Mouse (Mus musculus) midbrain, embryonic 12.5 days (tissue): ENCODE results near the gene Fam135a. TPM values are rescaled to one million over a fixed set of nuclear protein-coding genes. Genes with fewer than 3 reads are reported as not detected.

ENCODE experiments used
- ATAC-seq: fragments of 200-750 bp; cut with Nextera tagmentation; 2 replicates; pipeline ENCODE4 v1.8.0; 2017; ENCODE audit warnings: low read depth, moderate TSS enrichment, moderate library complexity; ENCODE audit not compliant: low FRiP score
- H3K27ac ChIP-seq: fragments of 300-500 bp; sonication (generic); replicated peaks from 2 replicates; pipeline ENCODE4 v1.5.1; 2016; ENCODE audit warnings: mild to moderate bottlenecking
- H3K27me3 ChIP-seq: fragments of 300-500 bp; sonication (generic); 2 replicates; pipeline ENCODE4 v1.6.1; 2016; ENCODE audit warnings: mild to moderate bottlenecking
- H3K36me3 ChIP-seq: fragments of 300-500 bp; sonication (generic); 2 replicates; pipeline ENCODE4 v1.6.1; 2016
- H3K4me1 ChIP-seq: fragments of 300-500 bp; sonication (generic); 2 replicates; pipeline ENCODE4 v1.6.1; 2016
- H3K4me2 ChIP-seq: fragments of 300-500 bp; sonication (generic); replicated peaks from 2 replicates; pipeline ENCODE4 v1.6.1; 2016; ENCODE audit warnings: mild to moderate bottlenecking, moderate library complexity
- H3K4me3 ChIP-seq: fragments of 300-500 bp; sonication (generic); 2 replicates; pipeline ENCODE4 v1.5.1; 2016; ENCODE audit warnings: mild to moderate bottlenecking
- H3K9ac ChIP-seq: fragments of 300-500 bp; sonication (generic); replicated peaks from 2 replicates; pipeline ENCODE4 v1.6.1; 2016; ENCODE audit warnings: mild to moderate bottlenecking, moderate library complexity
- H3K9me3 ChIP-seq: fragments of 300-500 bp; sonication (generic); 2 replicates; pipeline ENCODE4 v1.6.1; 2016; ENCODE audit warnings: mild to moderate bottlenecking
- WGBS: fragments of 180-500 bp; shearing (Covaris S2); methylation state at CpG from one replicate; pipeline ENCODE4 v1.1.7; 2016; 5-methylcytosine and 5-hydroxymethylcytosine counted together
- polyA plus RNA-seq: library from polyadenylated mRNA; unstranded; fragments of >200 nt; fragmentation: Nextera tagmentation; extraction: Ambion mirVana; gene quantifications from 2 replicates; pipeline ENCODE4 v1.2.1, GENCODE M21; 2016

Fam135a gene
- polyA plus RNA-seq = 49.4 and 51.1 TPM in 2 replicates

DNA sequence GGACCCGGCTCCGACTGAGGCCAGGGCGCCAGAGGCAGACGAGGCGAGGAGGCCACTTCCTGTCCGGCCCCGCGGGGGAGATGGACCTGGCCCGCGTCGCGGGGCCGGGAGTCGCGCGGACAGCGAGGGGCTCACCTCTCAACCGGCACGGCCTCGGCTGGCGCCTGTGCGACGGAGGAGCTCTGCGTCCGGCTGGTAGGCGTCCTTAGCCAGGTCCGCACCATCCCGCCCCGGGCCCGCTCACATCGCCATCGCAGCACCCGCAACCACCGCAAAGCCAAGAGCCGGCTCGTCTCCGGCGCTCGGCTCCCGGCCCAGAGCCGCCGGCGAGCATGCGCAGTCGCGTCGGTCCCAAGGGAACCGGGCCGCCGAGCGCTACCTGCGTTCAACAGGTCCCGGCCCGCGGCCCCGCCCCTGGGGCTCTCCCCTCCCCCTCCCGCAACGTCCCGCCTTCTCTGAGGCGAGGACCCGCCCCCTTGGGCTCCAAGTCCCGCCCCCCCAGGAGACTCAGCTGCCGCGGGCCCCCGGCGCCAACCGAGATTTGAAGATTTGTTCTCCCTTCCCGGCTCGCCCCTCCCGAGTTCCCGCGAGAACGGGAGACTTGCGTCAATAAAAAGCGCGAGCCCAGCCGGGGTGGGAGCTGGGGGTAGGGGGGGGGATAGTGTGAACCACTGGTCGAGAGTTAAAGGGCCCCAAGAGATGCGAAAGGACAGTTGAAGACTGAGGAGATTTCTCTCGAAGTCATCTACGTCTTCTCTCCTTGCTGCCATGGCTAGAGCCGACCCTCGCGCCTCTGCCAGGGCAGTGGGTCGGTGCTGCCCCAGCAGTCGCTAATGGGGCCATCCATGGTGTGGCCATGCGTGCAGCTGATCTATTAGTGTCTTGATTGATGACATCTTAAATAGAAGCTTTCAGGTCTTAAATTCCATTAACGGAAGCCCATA lies at the start of gene Fam135a:
Gene Fam135a, minus strand, starts transcription at position 416 of the 944 bp plus-strand sequence.
- Histone ChIP-seq H3K4me3 (peak within 1 kb of the TSS; percentile 94), H3K4me2 (peak within 1 kb of the TSS; percentile 59), H3K27me3 (no peaks in the 10 kb centered on the region; the same call in 1 of the 2 replicates), H3K9me3 (no peaks in the 10 kb centered on the region), H3K9ac (peak within 1 kb of the TSS; percentile 92), H3K27ac (peak within 1 kb of the TSS; percentile 90), H3K4me1 (peaks cover 7% of the 10 kb centered on the region; the same call in 1 of the 2 replicates), H3K36me3 (no peaks in the 10 kb centered on the region)
- 1% methylated on average over 74 of the region's 88 CpGs for WGBS
- ATAC-seq = peak; percentile 92

DNA sequence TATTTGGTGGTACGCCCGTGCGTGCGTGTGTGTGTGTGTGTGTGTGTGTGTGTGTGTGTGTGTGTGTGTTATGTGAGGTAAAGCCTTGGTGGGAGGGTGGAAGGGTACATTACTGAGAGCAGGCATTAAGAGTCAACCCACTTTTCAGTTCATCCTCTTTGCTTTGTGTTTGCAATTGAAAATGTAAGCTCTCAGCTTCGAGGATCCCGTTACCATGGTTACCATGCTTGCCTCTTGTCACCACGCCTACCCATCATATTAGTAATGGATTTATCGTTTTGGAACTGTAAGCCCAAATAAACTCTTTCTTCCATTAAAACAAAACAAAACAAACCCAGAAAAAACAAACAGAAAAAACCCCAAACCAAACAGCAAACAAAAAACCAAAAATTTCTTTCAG lies 43.4 kb upstream of the Fam135a start:
- Histone ChIP-seq H3K27me3 (no peaks in the 10 kb centered on the region), H3K9me3 (no peaks in the 10 kb centered on the region), H3K27ac (no peak overlapping the region), H3K4me1 (peaks cover 4% of the 10 kb centered on the region; the same call in 1 of the 2 replicates), H3K9ac (no peak overlapping the region), H3K36me3 (no peaks in the 10 kb centered on the region), H3K4me2 (no peak overlapping the region), H3K4me3 (no peak overlapping the region)
- 76% methylated on average over 8 of the region's 8 CpGs for WGBS
- ATAC-seq = no peak

DNA sequence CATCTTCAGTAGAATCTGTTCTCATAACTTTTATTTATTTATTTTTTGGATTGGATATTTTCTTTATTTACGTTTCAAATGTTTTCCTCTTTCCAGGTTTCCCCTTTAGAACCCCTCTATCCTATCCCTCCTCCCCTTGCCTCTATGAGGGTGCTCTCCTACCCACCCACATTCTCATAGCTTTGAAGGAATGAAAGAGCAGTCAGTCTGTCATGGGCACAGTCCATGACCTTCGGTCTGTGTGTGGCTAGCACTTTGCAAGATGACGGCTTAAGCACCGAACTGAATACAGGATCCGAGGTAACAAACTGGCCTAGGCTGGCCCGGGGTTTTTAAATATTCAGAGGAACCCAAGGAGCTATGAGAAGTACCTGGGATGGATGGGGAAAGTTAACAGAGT lies 40.4 kb upstream of the Fam135a start:
- Histone ChIP-seq H3K27ac (no peak overlapping the region), H3K4me3 (no peak overlapping the region), H3K9ac (no peak overlapping the region), H3K36me3 (no peaks in the 10 kb centered on the region), H3K4me2 (no peak overlapping the region), H3K27me3 (no peaks in the 10 kb centered on the region), H3K9me3 (no peaks in the 10 kb centered on the region), H3K4me1 (peaks cover 4% of the 10 kb centered on the region; the same call in 1 of the 2 replicates)
- ATAC-seq = 0 out of 2 replicates have a peak, but pooled peaks have one; percentile 44
- WGBS = 51% methylated on average over 6 of the region's 6 CpGs

DNA sequence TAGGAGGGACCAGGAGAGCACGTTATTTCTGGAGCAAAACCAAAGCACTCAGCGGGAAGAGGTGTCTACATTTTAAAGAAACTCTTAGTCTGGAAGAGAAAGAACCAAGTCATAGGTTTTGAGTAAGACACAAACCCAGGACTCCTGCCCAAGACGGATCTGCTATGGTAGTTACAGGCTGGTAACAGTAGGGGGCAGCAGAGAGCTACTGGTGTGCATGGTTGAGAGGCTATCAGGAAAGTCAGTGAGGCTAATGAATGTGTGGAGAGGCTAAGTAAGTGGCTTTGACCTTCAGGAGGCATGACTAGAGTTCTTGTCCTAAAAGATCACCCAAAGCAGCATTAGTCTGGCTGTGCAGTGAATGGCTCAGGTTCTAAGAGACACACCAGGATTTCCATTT lies 37.0 kb upstream of the Fam135a start:
- Histone ChIP-seq H3K9ac (no peak overlapping the region), H3K27ac (no peak overlapping the region), H3K4me1 (peaks cover 4% of the 10 kb centered on the region; the same call in 1 of the 2 replicates), H3K4me3 (no peak overlapping the region), H3K4me2 (no peak overlapping the region), H3K36me3 (no peaks in the 10 kb centered on the region), H3K27me3 (no peaks in the 10 kb centered on the region), H3K9me3 (no peaks in the 10 kb centered on the region)
- WGBS = 14% methylated on average over 3 of the region's 3 CpGs
- no peak for ATAC-seq

DNA sequence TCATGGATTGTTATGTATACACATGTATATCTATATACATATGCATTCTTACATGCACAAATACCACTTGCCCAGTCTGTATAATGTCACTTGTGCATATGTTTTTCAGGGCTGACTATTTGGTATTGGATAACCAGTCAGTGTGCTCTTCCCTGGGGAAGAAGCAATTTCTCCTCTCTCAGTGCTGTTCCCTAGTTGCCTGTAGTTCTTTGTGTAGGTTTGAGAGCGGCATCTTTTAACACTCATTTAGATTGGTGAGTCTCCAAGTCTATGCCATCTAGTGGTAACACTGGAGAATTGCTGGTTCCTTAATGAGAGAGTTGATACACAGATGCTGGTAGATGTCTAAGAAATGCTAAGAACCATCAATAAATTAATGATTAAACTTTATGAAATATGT lies 34.7 kb upstream of the Fam135a start:
- no peak overlapping the region for H3K27ac ChIP-seq
- no peaks in the 10 kb centered on the region for H3K36me3 ChIP-seq
- WGBS = 12% methylated on average over 1 of the region's 1 CpGs
- peak; percentile 64 for ATAC-seq
- no peak overlapping the region for H3K9ac ChIP-seq
- peaks cover 3% of the 10 kb centered on the region; the same call in 1 of the 2 replicates for H3K4me1 ChIP-seq
- H3K4me2 ChIP-seq = no peak overlapping the region
- H3K27me3 ChIP-seq = no peaks in the 10 kb centered on the region
- H3K9me3 ChIP-seq = no peaks in the 10 kb centered on the region
- H3K4me3 ChIP-seq = no peak overlapping the region

DNA sequence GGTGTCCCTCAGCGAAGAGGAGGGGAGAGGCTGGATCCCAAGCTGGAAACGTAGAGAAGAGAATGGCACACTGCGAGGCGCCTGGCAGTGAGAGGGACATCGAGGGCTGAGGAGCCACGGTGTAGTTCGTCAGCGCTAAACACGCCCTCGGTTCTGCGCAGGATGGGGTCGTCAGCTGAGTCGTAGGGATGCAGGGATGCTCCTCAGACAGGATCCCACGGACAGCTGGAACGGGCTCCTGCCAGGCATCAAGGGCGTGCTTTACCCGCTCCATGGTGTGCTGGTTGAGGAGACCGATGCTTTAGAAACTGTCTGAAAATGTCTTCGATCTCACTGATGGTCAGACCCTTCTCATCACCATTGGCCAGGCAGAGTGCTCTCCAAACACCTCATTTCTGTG lies 33.7 kb upstream of the Fam135a start:
- H3K36me3 ChIP-seq = no peaks in the 10 kb centered on the region
- H3K4me2 ChIP-seq = peak overlapping the region; percentile 19
- ATAC-seq = peak; percentile 25; the same call in 1 of the 2 replicates
- no peaks in the 10 kb centered on the region for H3K4me1 ChIP-seq
- H3K9ac ChIP-seq = no peak overlapping the region
- no peaks in the 10 kb centered on the region for H3K27me3 ChIP-seq
- H3K4me3 ChIP-seq = no peak overlapping the region
- WGBS = 45% methylated on average over 19 of the region's 19 CpGs
- H3K27ac ChIP-seq = no peak overlapping the region
- H3K9me3 ChIP-seq = no peaks in the 10 kb centered on the region

DNA sequence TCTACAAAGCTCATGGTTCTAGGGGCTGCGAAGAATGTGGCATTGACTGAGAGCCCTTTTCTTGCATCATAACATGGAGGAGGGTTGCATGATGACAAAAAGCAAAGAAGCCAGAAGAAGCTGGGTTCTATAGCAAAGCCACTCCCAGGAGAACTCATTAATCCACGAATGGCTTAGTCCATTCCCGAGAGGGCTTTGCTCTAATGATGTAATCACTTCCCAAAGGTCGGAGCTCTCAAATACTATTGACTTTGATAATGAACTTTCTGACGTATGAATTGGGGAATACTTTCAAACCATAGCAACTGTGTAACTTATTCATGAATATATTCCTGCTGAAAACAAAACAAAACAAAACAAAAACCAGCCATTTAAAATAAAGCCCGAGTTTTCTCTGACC lies 27.7 kb upstream of the Fam135a start:
- Histone ChIP-seq H3K27ac (no peak overlapping the region), H3K9ac (no peak overlapping the region), H3K36me3 (no peaks in the 10 kb centered on the region), H3K4me2 (no peak overlapping the region), H3K27me3 (no peaks in the 10 kb centered on the region), H3K9me3 (no peaks in the 10 kb centered on the region), H3K4me1 (no peaks in the 10 kb centered on the region), H3K4me3 (no peak overlapping the region)
- ATAC-seq = no peak
- 53% methylated on average over 6 of the region's 6 CpGs for WGBS

DNA sequence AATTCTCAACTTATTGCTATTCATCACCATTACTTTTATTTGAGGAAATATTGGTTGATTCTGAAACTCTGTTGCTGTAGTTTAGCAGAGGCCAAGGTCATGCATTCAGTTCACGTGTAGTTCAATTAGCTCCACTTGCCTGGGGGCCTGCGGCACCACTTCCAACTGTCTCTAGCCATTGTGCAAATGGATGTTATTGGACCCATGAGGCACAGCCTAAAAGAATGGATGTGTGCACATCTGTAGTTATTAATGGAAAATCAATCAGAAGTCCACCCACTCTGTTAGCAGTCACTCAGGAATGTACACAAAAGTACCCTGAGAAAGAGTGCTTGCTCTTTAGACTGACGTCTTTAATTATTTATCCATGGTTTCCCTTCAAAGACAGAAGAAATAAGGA lies 24.5 kb upstream of the Fam135a start:
- Histone ChIP-seq H3K27me3 (no peaks in the 10 kb centered on the region), H3K4me1 (no peaks in the 10 kb centered on the region), H3K36me3 (no peaks in the 10 kb centered on the region), H3K9me3 (no peaks in the 10 kb centered on the region), H3K27ac (no peak overlapping the region), H3K9ac (no peak overlapping the region), H3K4me2 (no peak overlapping the region), H3K4me3 (no peak overlapping the region)
- no peak for ATAC-seq
- WGBS = 78% methylated on average over 3 of the region's 3 CpGs

DNA sequence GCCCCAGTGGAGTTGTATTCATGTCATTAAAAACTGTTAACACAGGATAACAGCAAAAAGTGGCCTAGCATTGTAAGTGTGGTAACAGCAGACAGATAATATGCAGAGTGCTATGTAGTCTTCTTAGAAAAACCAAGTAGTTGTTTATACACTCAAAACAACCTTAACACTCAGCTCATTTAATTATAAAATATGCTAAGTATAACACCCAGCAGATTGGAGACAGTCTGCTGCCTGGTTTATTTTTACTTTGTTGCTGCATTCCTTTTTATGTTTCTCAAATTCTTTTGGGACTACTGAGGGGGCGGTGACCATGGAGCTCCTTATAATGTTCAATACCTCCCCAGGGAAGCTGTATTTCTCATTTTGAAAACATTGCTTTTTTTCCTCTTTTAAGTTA lies 22.4 kb upstream of the Fam135a start:
- WGBS = 93% methylated on average over 1 of the region's 1 CpGs
- H3K27ac ChIP-seq = no peak overlapping the region
- no peak overlapping the region for H3K4me2 ChIP-seq
- no peaks in the 10 kb centered on the region for H3K36me3 ChIP-seq
- no peaks in the 10 kb centered on the region for H3K4me1 ChIP-seq
- H3K9ac ChIP-seq = no peak overlapping the region
- no peak overlapping the region for H3K4me3 ChIP-seq
- no peaks in the 10 kb centered on the region for H3K27me3 ChIP-seq
- no peaks in the 10 kb centered on the region for H3K9me3 ChIP-seq
- no peak for ATAC-seq

DNA sequence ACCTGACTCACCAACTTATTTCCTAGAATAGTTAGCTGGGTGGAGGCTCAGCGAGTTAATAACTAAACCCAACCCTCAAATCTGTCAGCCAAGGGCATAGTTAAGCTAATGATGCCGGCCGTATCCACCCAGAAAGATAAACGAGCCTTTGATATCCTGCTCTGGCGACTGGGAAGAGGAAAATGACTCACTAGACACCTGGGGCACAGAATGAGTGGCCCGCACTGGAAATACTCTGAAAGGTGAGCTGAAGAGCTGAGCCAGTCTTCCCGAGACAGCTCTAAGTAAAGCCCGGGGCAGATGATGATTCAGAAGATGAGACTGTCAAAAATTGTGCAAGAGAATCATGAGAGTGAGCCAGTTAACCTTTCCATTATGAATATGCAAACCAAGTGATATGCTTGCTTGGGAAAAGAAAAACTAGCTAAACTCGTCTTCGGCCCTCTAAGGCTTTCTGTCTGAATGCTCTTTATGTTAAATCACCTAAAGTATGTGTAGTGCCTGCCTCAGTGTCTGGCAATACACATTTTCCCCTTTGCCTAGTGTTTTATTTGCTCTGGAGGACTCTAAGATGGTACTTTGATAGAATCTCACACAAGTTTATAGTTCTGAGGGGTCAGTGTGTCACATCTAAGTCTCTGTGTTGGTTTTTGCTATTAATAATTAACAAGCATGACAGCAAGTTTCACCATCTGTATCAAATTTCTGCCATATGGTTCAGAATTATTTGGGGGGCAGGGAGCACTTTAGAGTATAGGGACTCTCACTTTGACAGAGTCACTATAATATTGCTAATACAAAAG lies 8.0 kb upstream of the Fam135a start:
- peak overlapping the region; percentile 50; the same call in 1 of the 2 replicates for H3K27ac ChIP-seq
- no peaks in the 10 kb centered on the region; the same call in 1 of the 2 replicates for H3K27me3 ChIP-seq
- no peak for ATAC-seq
- no peak overlapping the region for H3K4me3 ChIP-seq
- no peak overlapping the region for H3K9ac ChIP-seq
- H3K4me2 ChIP-seq = 0 out of 2 replicates have a peak overlapping the region, but pooled peaks have one; percentile 2
- no peaks in the 10 kb centered on the region for H3K36me3 ChIP-seq
- H3K9me3 ChIP-seq = no peaks in the 10 kb centered on the region
- no peaks in the 10 kb centered on the region for H3K4me1 ChIP-seq
- WGBS = 57% methylated on average over 10 of the region's 10 CpGs

DNA sequence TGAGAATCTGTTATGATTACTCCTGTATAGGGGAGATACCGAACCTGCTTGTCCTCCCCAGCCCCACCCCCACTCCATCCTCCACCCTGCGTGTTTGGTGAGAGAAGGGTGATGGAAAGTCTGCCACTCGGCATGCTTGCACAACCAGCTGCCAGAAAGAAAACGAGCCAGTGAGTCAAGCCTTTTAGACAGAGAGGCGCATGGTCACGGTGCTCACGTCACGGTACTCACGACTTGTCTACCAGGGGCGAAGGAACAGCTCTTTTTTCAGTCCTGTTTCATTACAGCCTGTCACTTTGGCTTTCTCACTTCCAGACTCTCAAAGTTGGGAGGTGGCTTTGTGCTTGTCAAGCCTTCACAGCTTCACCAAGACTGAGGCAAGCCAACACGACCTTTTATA lies 7.2 kb upstream of the Fam135a start:
- H3K27ac ChIP-seq = peak overlapping the region; percentile 50; the same call in 1 of the 2 replicates
- H3K27me3 ChIP-seq = no peaks in the 10 kb centered on the region; the same call in 1 of the 2 replicates
- no peaks in the 10 kb centered on the region for H3K4me1 ChIP-seq
- no peaks in the 10 kb centered on the region for H3K9me3 ChIP-seq
- 0 out of 2 replicates have a peak overlapping the region, but pooled peaks have one; percentile 2 for H3K4me2 ChIP-seq
- 45% methylated on average over 11 of the region's 11 CpGs for WGBS
- peak; percentile 93 for ATAC-seq
- H3K36me3 ChIP-seq = no peaks in the 10 kb centered on the region
- no peak overlapping the region for H3K9ac ChIP-seq
- H3K4me3 ChIP-seq = no peak overlapping the region
